Mouse (Mus musculus) liver, adult 2 months (tissue): ENCODE measurements at regions not wholly inside any gene's neighbourhood (a gene's known extent, or its start where the extent isn't known, plus 50 kb on each side); places are given as distances from the start of the nearest gene placed in this dataset.

Experiments used
- DNase-seq: peaks from one replicate; pipeline ENCODE4 v3.0.0-alpha.2; 2011; ENCODE audit warnings: low read depth, low spot score; ENCODE audit errors: extremely low read depth
- H3K27ac ChIP-seq: fragments of 200-500 bp; replicated peaks from 2 replicates; pipeline ENCODE4 v1.5.1; 2012; ENCODE audit warnings: low read depth, mild to moderate bottlenecking, control low read depth, inconsistent platforms, low read length; ENCODE audit not compliant: insufficient read depth
- H3K27me3 ChIP-seq: fragments of 200-500 bp; 2 replicates; pipeline ENCODE4 v1.6.1; 2012; ENCODE audit warnings: mild to moderate bottlenecking, moderate library complexity, low read length, inconsistent platforms; ENCODE audit not compliant: control insufficient read depth, insufficient read depth
- H3K36me3 ChIP-seq: fragments of 200-500 bp; 2 replicates; pipeline ENCODE4 v1.6.1; 2012; ENCODE audit warnings: low read length, inconsistent platforms; ENCODE audit not compliant: control insufficient read depth, insufficient read depth
- H3K4me1 ChIP-seq: fragments of 200-500 bp; 2 replicates; pipeline ENCODE4 v1.6.1; 2011; ENCODE audit warnings: low read length; ENCODE audit not compliant: control insufficient read depth, insufficient read depth
- H3K4me3 ChIP-seq: fragments of 200-500 bp; 2 replicates; pipeline ENCODE4 v1.5.1; 2011; ENCODE audit warnings: low read depth, mild to moderate bottlenecking, control low read depth, low read length, moderate library complexity; ENCODE audit not compliant: insufficient read depth
- H3K79me2 ChIP-seq: fragments of 200-500 bp; 2 replicates; pipeline ENCODE4 v1.6.1; 2012; ENCODE audit warnings: inconsistent platforms, mild to moderate bottlenecking, low read length, moderate library complexity; ENCODE audit not compliant: control insufficient read depth, insufficient read depth
- H3K9ac ChIP-seq: fragments of 200-500 bp; 2 replicates; pipeline ENCODE4 v1.6.1; 2012; ENCODE audit warnings: low read depth, mild to moderate bottlenecking, control low read depth, inconsistent platforms, low read length
- CTCF ChIP-seq: fragments of 200-500 bp; IDR thresholded peaks from 2 replicates; pipeline ENCODE4 v1.5.1; 2011; ENCODE audit warnings: low read depth, low read length, control low read depth
- POLR2A ChIP-seq: fragments of 200-500 bp; IDR thresholded peaks from 2 replicates; pipeline ENCODE4 v1.6.1; 2011; ENCODE audit warnings: low read length, control low read depth; ENCODE audit not compliant: insufficient read depth; ENCODE audit errors: extremely low read depth
- WGBS: fragments of 180-500 bp; shearing (Covaris S2); methylation state at CpG from one replicate; pipeline ENCODE4 v1.1.7; 2018; 5-methylcytosine and 5-hydroxymethylcytosine counted together

DNA sequence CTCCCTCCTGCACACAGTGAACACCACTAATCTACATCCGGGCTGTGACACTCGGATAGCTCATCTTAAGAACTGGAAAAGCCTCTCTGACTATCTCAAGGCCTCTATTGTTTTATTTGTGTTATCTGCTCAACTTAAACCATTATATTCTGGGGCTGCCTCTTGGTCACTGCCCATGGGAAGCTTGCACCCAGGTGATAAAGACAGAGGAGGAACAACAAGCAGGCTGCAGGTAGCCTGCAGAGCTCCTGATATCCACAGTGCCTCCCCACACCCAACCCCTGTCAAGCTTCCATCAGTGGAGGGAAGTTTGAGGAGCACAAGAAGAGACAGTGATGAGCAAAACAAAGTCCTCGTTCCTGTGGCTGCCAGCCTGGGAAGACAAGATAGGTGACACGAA is 467.0 kb upstream of the Smim15 start:
- no peak for TF ChIP-seq CTCF
- no peak for TF ChIP-seq POLR2A
- Histone ChIP-seq H3K36me3 (no peaks in the 10 kb centered on the region), H3K9ac (no peak overlapping the region), H3K4me3 (no peak overlapping the region), H3K79me2 (no peaks in the 10 kb centered on the region), H3K27me3 (peaks cover 2% of the 10 kb centered on the region; the same call in 1 of the 2 replicates), H3K4me1 (no peaks in the 10 kb centered on the region), H3K27ac (peak overlapping the region; percentile 43; the same call in 1 of the 2 replicates)
- no peak for DNase-seq
- WGBS, result 64% methylated on average over 4 of the region's 4 CpGs

DNA sequence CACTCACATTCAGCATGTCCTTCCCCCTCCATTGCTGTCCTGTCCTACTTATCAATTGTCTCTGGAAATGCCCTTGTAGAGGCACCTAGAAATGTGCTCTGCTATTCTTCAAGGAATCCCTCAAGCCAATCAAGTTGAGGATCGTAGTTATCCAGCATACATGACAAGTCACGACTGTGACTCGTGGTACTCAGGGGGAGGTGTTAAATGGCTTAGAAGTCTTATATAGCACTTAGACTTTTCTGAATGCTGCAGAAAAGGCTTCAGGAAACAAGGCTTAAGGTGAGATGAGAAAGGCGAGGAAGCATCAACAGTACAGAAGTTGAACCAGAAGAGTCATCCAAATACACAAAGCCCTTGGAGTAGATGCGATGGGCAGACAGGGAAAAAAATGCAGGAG is 467.5 kb upstream of the Smim15 start:
- no peaks in the 10 kb centered on the region for H3K79me2 ChIP-seq
- TF ChIP-seq POLR2A (no peak), CTCF (no peak)
- H3K4me1 ChIP-seq, result no peaks in the 10 kb centered on the region
- H3K4me3 ChIP-seq, result no peak overlapping the region
- H3K36me3 ChIP-seq, result no peaks in the 10 kb centered on the region
- peaks cover 2% of the 10 kb centered on the region; the same call in 1 of the 2 replicates for H3K27me3 ChIP-seq
- 90% methylated on average over 5 of the region's 5 CpGs for WGBS
- no peak overlapping the region for H3K9ac ChIP-seq
- H3K27ac ChIP-seq, result 0 out of 2 replicates have a peak overlapping the region, but pooled peaks have one; percentile 39
- no peak for DNase-seq

DNA sequence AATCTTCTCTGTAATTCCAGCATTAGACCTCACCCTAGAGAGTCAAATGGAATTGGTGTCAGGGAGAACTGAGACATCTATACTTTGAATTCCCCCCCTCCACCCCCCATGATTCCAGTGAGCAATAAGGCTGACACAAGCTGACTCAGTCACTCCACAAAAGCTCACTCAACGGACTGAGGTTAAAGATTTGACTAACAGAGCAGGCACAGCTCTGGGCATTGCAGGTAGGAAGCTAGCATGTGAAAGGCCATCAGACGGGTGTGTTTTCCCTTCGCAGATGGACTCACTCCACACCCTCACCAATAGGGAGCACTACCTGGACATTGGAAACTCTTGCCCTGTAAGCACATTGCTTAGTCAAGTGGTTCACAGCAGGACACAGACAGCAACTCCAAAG is 469.2 kb upstream of the Smim15 start:
- Histone ChIP-seq H3K9ac (no peak overlapping the region), H3K27ac (no peak overlapping the region), H3K4me1 (no peaks in the 10 kb centered on the region), H3K79me2 (no peaks in the 10 kb centered on the region), H3K4me3 (no peak overlapping the region), H3K27me3 (peaks cover 2% of the 10 kb centered on the region; the same call in 1 of the 2 replicates), H3K36me3 (no peaks in the 10 kb centered on the region)
- TF ChIP-seq CTCF (no peak), POLR2A (no peak)
- WGBS, result 81% methylated on average over 3 of the region's 3 CpGs
- DNase-seq, result no peak

- no peak for DNase-seq
- 76% methylated on average over 9 of the region's 9 CpGs for WGBS
- H3K4me1 ChIP-seq, result no peaks in the 10 kb centered on the region
Measured at GRCm38 (mm10) chr13:107573499-107574355, 470.5 kb upstream of the Smim15 start.

DNA sequence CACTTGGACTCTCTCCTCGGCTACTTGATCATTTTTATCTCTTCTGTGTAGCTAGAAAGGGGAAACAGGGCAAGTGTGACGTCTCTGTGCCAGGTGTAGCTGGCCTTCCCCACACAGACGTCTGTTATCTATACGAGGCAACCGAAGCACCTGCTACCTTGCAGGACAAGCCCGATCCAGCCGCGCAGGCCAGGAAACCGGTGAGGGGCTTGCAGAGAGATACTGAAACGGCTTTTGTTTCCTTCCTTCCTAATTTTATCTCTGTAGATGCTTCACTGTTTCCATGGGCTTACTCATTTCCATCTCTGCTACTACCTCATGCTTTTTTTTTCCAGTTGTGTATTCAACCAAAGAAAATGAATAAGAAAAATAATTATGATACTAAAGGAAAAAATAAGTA is 472.7 kb upstream of the Smim15 start:
- H3K4me1 ChIP-seq, result peaks cover 4% of the 10 kb centered on the region
- H3K27ac ChIP-seq, result no peak overlapping the region
- WGBS, result 58% methylated on average over 10 of the region's 10 CpGs
- H3K36me3 ChIP-seq, result no peaks in the 10 kb centered on the region
- TF ChIP-seq POLR2A (no peak), CTCF (no peak)
- no peak overlapping the region for H3K4me3 ChIP-seq
- H3K27me3 ChIP-seq, result peaks cover 2% of the 10 kb centered on the region; the same call in 1 of the 2 replicates
- H3K79me2 ChIP-seq, result no peaks in the 10 kb centered on the region
- no peak for DNase-seq
- no peak overlapping the region for H3K9ac ChIP-seq

More at GRCm38 (mm10) chr13:107573499-107574355, 470.5 kb upstream of the Smim15 start:
- H3K4me3 ChIP-seq, result no peak overlapping the region
- H3K27me3 ChIP-seq, result peaks cover 2% of the 10 kb centered on the region; the same call in 1 of the 2 replicates
- no peak overlapping the region for H3K9ac ChIP-seq
- no peaks in the 10 kb centered on the region for H3K79me2 ChIP-seq
- TF ChIP-seq CTCF (no peak), POLR2A (no peak)
- H3K27ac ChIP-seq, result no peak overlapping the region
- no peaks in the 10 kb centered on the region for H3K36me3 ChIP-seq

DNA sequence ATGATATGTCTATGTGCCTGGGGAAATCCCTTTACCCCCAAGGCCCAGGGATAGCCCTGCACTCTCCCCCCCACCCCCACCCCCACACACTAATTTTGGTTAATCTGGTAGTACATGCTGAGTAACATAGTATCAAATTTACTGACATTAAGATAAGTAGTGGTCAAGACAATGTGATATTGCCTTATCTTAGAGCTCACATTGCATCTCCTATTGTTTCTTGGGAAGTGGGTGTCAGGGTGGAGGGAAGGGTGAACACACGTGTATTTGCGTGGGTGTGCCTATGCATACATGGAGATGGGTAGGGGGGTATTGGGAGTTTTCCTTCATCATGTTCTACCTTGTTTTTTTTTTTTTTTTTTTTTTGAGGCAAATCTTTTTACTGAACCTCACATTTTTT is 474.8 kb upstream of the Smim15 start:
- H3K27ac ChIP-seq, result no peak overlapping the region
- H3K79me2 ChIP-seq, result no peaks in the 10 kb centered on the region
- no peaks in the 10 kb centered on the region for H3K36me3 ChIP-seq
- no peak for TF ChIP-seq POLR2A
- no peak for TF ChIP-seq CTCF
- H3K4me1 ChIP-seq, result peaks cover 4% of the 10 kb centered on the region
- H3K9ac ChIP-seq, result no peak overlapping the region
- no peak for DNase-seq
- 87% methylated on average over 2 of the region's 2 CpGs for WGBS
- H3K4me3 ChIP-seq, result no peak overlapping the region
- no peaks in the 10 kb centered on the region for H3K27me3 ChIP-seq
